Mouse (Mus musculus) thymus, postnatal 14 days (tissue): ENCODE measurements at regions not wholly inside any gene's neighbourhood (a gene's known extent, or its start where the extent isn't known, plus 50 kb on each side); places are given as distances from the start of the nearest gene placed in this dataset.
"Not testable (repeated sequence)": the region's sequence is repeated elsewhere in the genome, so short reads cannot be mapped to it uniquely, and the experiment has no call there.

Experiments used
- DNase-seq: peaks from one replicate; pipeline ENCODE4 v3.0.0; 2021

DNA sequence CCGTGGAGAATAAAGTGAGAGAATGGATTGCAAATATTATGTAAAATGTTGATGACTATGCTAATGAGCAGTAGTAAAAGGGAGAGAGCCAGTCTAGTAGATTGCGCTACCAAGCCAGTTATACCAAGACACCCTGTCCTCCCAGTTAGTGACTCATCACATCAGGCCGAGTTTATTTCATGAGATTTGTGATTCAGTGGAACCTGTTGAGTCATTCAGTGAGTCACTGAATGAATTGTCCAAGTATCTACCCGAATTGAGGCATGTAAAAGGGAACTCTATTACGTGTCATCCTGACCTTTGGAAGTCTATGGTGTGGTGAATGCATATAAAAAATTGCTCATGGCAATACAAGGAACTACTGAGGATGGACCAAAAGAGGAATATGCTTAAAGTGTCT is 504.3 kb upstream of the Fam160b2 start:
- DNase-seq, result no peak

DNA sequence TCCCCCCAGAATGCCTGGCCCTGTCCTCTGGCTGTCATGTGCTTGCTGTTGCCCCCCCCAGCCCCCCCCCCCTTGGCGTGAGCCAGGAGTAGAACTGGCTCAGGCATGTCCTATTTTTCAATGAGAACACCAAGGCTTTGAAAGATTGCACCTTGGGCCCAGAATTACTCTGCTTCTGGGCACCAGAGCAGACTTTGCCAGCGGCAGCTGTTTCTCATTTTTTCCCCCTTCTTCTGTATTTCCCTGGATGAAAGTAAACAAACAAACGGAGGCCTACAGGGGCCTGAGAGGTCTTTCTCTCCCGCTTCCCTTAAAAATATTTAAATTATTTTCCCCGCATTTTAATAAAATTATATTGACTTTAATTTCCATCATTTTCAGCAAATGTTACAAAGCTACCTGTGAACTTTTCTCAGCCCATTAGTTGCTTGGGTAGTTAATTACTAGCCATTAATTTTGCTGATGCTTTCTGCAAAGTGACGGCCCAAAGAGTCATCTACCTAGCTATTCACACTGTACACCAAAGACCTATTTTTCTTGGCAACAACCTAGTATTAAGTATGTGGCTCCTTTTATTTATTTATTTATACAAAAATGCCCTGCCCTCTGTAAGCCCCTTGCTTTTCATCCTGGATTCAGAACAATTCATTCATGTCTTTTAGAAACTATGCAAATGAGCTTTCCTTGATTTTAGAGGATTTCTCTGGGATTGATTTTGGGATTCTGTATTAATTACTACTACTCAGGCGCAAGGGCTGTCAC is 496.2 kb upstream of the Fam160b2 start:
- no peak for DNase-seq

DNA sequence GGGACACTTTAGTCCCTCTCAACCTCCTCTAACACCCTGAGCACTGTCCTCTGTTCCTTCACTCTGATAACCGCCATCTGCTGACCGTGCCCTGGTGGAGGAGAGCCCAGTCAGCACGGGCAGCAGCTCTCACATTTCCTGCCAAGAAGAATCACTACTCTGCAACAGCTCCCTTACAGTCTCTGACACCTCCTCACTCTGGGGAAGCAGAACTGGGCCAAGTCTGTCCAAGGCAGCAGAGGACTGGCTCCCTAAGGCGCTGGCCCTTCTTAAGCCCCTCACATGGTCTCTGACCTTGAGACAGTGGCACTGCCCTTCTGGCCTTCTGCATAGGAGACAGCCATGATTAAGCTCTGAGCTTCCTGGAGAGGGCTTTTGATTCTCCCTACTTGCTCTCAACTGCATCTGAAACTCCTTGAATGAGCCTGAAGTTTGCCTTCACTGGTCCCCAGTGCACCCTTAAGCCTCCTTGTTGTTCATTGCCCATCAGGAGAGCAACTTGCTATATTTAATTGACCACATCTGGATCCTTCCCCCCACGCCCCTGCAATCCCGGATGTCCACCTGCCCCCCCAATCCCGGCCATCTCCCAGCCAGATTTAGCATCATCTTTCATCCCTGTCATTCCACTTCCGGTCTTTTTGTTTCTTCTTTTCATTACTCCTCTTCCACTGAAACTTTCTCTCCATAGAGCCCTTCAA is 493.1 kb upstream of the Fam160b2 start:
- DNase-seq, result no peak

DNA sequence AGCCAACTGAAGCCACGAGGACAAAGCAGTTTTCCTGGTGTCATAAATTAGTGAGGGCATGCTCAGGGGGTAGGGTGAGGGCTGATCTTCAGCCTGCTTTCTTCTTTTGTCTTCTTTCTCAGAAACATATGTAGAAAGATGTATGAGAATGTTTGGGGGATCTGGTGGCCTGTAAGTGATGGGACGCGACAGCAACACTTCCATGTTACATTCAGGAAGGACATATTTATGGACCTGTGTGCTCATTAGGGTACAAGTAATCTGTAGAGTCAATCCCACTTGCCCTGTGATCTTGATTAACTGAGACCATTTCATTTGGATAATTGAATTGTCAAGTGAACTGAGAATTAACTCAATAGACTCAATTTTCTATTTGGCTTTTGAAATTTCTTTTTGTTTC is 486.1 kb upstream of the Fam160b2 start:
- no peak for DNase-seq

DNA sequence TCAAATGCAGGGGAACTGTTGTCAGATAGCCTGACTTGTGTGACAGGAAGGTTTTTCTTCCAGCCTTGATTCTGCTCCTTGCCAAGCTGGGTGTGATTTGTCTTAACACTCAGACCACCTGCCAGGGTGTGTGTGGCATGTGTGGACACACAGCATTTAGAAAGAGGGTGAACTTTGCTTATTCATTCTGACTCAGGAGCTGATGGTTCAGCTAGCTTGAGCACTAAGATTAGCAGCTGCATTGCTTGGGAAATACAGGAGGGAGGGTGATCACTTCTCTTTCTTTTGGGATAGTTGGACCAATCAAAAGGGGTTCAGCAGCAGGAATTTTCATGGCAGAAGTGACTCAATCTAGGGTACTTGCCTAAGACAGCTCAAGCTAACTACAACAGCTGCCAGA is 482.7 kb upstream of the Fam160b2 start:
- DNase-seq, result no peak

DNA sequence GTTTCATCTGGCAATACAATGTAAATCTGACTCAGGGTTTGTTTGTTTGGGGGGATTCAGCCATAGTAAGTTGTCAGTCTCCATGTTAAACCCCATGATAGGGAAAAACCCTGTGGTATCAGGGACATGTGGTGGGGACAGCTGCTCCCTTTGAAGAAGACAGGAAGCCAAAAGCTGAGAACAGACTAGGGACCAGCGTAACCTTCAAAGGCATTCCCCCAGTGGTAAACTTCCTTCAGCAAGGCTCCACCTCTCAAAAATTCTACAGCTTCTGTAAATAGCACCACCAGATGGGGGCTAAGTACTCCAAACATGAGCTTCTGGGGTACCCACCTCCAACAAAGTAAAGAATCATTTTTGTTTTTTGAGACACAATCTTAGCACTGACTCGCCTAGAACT is 476.0 kb upstream of the Fam160b2 start:
- peak; percentile 48 for DNase-seq

DNA sequence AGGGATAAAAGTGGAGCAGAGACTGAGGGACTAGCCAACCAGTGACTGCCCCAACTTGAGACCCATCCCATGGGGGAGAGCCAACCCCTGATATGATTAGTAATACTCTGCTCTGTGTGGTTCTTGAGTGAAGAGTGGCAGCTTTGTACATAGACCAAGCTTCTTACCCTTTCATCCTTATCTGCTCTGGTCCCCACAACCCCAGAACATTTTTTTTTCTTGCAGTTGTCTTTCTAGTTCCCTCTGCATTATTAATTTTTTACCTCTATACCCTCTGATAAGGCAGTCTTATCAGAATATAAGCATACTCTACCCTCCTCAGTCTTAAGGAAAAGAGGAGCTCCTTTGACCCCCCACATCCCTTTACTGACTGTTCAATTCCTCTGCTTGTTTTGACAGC is 474.4 kb upstream of the Fam160b2 start:
- no peak for DNase-seq

DNA sequence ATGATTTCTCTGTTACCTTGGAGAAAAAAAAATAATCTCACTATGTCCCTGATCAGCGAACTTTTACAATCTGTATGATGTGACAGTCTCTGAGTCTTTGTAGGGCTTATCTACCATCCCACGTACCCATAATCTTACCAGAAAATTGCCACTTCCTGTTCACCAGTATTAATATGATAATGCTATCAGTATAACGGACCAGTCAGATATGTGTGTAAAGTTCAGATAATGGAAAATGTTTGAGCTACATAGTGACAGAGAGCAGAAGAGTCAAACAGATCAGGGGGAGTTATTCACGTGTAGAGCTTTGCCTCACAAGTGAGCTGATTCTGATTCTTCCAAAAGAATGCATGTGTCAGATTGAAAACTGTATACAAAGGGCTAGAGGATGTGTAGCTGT is 466.0 kb upstream of the Fam160b2 start:
- DNase-seq, result no peak

DNA sequence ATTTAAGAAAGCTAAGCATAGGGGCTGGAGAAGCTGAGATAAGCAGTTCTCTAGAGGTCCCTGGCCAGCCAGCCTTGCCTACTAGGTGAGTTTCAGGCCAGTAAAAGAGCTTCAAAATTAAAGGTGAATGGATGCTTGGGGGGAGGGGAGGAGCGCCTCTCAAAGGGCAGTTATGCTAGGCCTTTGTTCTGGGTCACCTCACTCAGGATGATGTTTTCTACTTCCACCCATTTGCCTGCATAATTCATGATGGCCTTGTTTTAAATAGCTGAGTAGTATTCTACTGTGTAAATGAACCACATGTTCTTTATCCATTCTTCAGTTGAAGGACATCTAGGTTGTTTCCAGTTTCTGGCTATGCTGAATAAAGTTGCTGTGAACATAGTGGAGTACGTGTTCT is 457.0 kb upstream of the Fam160b2 start:
- no peak for DNase-seq

DNA sequence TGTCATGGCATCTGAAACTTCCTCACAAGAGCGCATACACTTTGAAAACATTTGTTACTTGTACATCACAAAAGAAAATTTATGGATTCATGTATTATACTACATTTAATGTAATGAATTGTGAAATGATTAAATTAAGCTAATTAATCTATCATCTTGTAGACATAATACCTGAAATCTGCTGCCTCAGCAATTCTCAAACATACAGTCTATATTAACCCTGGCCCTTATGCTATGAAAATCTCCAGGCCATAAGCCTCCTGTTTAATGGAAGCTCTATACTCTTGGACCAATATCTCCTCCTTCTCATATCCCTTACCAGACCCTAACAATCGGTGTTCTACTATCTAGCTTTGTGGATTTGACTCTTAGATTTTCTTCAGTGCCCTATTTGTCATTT is 455.8 kb upstream of the Fam160b2 start:
- DNase-seq, result no peak

DNA sequence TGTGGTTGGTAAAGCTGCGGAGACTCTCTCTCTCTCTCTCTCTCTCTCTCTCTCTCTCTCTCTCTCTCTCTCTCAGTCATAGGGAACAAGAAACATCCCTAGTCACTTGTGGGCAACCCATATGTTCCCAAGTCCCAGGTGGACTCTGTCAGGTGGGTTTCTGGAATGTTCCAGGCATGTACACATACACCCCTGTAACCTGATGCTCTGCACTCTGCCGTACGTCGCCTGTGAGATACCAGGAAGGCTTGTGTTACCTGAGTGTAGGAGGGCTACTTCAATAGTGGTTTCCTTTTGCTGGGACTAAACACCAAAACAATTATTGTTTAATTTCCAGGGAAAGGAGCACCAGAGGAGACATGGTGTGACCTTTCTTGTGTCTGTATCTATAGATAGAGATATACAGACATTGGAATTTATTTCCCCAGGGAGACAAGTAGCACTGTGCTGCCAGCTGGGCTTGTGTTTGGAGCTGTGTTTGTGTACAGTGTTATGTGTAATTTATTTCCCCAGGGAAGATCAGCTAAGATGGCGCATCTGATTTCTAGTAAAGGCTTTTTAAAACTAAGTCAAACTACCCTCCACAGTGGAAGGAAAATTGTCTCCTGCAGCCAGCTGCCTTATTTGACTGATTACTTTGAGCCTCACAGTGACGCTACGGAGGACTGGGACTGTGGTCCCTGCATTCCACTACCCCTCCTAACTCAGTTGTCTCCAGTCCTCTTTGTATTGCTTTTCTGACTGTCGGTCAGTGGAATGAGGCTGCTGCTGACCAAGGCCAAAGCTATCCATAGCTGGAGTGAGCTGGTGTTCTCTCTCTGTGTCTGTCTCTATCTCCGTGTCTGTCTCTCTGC is 454.4 kb upstream of the Fam160b2 start:
- DNase-seq, result no peak

DNA sequence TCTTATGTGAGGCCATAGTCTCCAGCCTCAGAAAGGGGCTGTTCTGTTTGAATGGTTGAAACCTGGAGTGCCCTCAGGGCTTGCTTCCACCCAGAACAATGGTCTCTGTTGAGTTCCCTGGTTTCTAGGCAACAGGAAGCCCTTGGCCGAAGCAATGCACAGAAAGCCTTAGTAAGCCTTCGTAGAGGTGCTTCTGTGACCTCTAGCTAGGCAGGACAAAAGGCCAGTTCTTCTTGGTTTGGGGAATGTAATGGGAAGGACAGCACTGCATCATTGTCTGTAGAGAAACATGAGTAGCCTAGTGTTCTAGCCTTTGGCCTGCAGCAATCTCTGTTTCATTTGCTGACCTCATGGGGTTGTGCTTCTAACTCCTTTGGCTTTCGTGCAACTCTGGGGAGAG is 447.5 kb upstream of the Fam160b2 start:
- no peak for DNase-seq

DNA sequence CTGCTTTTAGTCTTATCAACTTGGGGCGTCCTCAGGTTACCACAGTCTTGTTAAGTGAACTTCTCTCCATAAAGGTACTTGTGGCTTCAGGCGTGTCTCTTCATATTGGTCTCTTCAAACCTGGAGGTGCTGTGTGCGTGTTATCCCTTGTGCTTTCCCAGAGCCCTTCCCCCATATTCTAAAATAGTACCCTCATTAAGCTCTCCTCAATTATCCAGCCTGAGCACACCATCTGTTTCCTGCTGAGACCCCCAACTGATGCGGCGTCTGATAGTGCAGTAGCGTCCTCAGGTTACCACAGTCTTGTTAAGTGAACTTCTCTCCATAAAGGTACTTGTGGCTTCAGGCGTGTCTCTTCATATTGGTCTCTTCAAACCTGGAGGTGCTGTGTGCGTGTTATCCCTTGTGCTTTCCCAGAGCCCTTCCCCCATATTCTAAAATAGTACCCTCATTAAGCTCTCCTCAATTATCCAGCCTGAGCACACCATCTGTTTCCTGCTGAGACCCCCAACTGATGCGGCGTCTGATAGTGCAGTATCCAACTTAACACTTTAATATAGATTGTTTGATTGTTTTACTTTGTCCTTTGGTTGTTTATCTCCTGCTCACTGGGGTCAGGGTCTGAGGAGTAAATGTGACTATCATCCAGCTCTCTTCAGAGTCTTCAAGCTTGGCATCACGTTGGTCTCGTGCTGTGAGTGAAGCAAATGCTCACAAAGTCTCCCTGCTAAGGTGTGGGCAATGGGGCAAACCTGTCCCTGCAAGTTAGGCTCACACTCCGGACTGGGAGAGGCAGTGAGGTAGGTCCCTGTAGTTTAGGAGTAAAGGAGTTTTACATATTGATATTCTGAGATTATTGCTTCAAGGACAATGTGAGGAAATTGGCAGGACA is 444.5 kb upstream of the Fam160b2 start:
- DNase-seq, result not testable (repeated sequence)

DNA sequence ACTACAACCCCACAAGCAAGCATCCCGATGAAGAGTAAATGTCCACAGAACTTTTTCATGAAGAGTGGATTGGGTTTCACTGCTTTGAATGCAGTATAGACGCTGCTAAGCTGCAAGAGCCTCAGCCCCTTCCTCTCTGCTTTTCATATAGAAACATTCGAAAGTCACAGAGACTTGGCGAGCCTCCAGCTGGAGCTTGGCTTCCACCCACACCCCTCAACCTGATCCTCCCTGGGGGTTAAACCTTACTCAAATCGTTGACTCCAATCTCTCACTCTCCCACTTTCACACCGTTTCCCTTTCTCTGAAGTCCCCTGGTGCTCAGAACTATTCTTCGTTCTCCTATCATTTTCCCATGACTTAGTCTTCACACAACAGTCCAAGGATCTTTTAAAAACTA is 437.0 kb upstream of the Fam160b2 start:
- DNase-seq, result no peak

DNA sequence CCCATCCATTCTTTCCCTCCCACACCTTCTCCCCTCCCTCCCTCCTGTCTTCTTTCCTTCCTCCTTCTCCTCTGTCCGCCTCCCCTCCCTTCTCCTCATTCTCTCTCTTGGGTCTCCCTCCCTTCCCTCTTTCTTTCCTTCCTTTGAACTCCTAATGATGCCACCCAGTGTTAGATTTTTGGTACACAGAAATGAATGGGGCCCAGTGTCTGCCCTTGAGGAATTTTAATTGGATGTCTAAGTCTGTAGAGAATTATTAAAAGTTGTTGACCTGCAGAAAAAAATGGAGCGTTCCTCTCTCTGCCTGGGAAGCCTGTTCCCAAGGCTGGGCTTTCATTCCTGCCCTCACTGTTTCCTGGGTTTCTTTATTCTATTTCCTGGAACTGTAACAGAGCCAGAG is 434.0 kb upstream of the Fam160b2 start:
- DNase-seq, result no peak

DNA sequence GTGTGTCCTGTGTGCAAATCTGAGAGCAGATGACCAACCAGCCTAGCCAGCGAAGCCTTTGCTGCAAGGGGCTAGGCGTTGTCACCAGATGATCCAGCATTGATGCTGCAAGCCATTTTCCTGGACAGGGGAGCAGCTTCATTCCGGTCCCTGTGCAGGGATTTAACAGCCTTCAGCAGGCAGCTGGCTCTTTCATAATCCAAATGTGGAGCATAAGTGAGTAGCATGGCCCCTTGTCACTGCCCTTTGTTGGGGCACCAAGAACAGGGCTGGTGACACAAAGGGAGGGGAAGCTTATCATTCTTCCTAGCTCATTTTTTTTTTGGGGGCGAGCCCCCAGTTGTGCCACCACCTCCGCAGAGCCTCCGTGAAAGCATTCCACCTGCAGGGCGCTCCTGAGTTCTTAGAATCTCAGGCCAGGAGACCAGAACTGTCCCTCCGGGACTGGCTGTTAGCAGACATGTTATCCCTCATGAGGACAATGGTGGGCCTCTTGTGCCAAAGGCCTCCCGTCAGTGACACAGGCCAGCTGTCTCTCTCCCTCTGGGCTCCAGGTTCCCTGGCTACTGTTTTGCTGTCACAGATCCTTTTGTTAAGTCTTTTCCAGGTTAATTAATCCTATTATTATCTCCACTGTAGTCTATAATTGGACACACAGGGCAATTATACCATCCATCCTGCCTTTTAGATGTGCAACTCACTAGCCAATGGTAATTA is 430.7 kb upstream of the Fam160b2 start:
- DNase-seq, result no peak
